In genomic region chr15:89145813-89146350, GRCm38 (mm10) we compare ENCODE assay signal across 7 mouse cellular contexts. TPM values are rescaled to one million over a fixed set of nuclear protein-coding genes. Genes with fewer than 3 reads are reported as not detected.
DNase-seq lines count a peak whose midpoint lies in the region; ATAC-seq and TF ChIP-seq lines count a peak whose summit lies in the region.

No protein-coding gene starts in this region.

- DNase-seq in liver, embryonic 11.5 days (ENCODE audit: low spot score): no peak
- no peak for DNase-seq in liver, postnatal 0 days
- DNase-seq in frontal cortex, postnatal 14 days (ENCODE audit: low spot score in 2 of 2): no peak
- no peak for DNase-seq in left cerebral cortex, adult 11 months (ENCODE audit: low spot score)

- no peaks in the 10 kb centered on the region for H3K9me3 ChIP-seq in liver, embryonic 11.5 days (ENCODE audit: control insufficient read depth, low read length)
- H3K9me3 ChIP-seq in liver, postnatal 0 days (ENCODE audit: low read length): no peaks in the 10 kb centered on the region
- H3K9me3 ChIP-seq in embryonic facial prominence, embryonic 15.5 days (replicated peaks): no peaks in the 10 kb centered on the region
- no peaks in the 10 kb centered on the region for H3K9me3 ChIP-seq in hindbrain, embryonic 16.5 days (ENCODE audit: control insufficient read depth, low read length)
- no peaks in the 10 kb centered on the region for H3K9me3 ChIP-seq in neural tube, embryonic 13.5 days

- H3K27me3 ChIP-seq in liver, embryonic 11.5 days (replicated peaks; ENCODE audit: control insufficient read depth, insufficient read depth, low read length): peaks cover 95% of the 10 kb centered on the region
- peaks cover 84% of the 10 kb centered on the region for H3K27me3 ChIP-seq in liver, postnatal 0 days (ENCODE audit: insufficient read depth, low read length)
- peaks cover 48% of the 10 kb centered on the region for H3K27me3 ChIP-seq in embryonic facial prominence, embryonic 15.5 days
- no peaks in the 10 kb centered on the region for H3K27me3 ChIP-seq in hindbrain, embryonic 16.5 days (replicated peaks; ENCODE audit: control insufficient read depth, insufficient read depth, low read length)
- H3K27me3 ChIP-seq in neural tube, embryonic 13.5 days: peaks cover 5% of the 10 kb centered on the region; the same call in 1 of the 2 replicates

- TF ChIP-seq EP300 in liver, postnatal 0 days (IDR thresholded peaks at IDR 0.05; ENCODE audit: low read depth): no peak

- no peak overlapping the region for H3K27ac ChIP-seq in liver, embryonic 11.5 days (ENCODE audit: low read depth, low read length)
- H3K27ac ChIP-seq in liver, postnatal 0 days (ENCODE audit: low read depth): no peak overlapping the region
- H3K27ac ChIP-seq in embryonic facial prominence, embryonic 15.5 days (replicated peaks): no peak overlapping the region
- no peak overlapping the region for H3K27ac ChIP-seq in hindbrain, embryonic 16.5 days (ENCODE audit: low read depth, low read length)
- no peak overlapping the region for H3K27ac ChIP-seq in neural tube, embryonic 13.5 days (replicated peaks)

- peaks cover 15% of the 10 kb centered on the region for H3K4me1 ChIP-seq in liver, embryonic 11.5 days (replicated peaks; ENCODE audit: control insufficient read depth, insufficient read depth, low read length)
- peaks cover 11% of the 10 kb centered on the region for H3K4me1 ChIP-seq in liver, postnatal 0 days (ENCODE audit: insufficient read depth)
- H3K4me1 ChIP-seq in embryonic facial prominence, embryonic 15.5 days: peaks cover 47% of the 10 kb centered on the region
- peaks cover 33% of the 10 kb centered on the region for H3K4me1 ChIP-seq in hindbrain, embryonic 16.5 days (ENCODE audit: control insufficient read depth, insufficient read depth, low read depth, low read length)
- H3K4me1 ChIP-seq in neural tube, embryonic 13.5 days (replicated peaks): peaks cover 45% of the 10 kb centered on the region

- TF ChIP-seq CTCF in liver, postnatal 0 days (IDR thresholded peaks at IDR 0.05; ENCODE audit: low read depth): no peak

- no peaks in the 10 kb centered on the region for H3K36me3 ChIP-seq in liver, embryonic 11.5 days (ENCODE audit: control insufficient read depth, insufficient read depth, low read length)
- H3K36me3 ChIP-seq in liver, postnatal 0 days (replicated peaks; ENCODE audit: insufficient read depth, low read length): no peaks in the 10 kb centered on the region
- H3K36me3 ChIP-seq in embryonic facial prominence, embryonic 15.5 days: no peaks in the 10 kb centered on the region; the same call in 1 of the 2 replicates
- H3K36me3 ChIP-seq in hindbrain, embryonic 16.5 days (ENCODE audit: control insufficient read depth, insufficient read depth, low read length): peaks cover 3% of the 10 kb centered on the region
- peaks cover 36% of the 10 kb centered on the region for H3K36me3 ChIP-seq in neural tube, embryonic 13.5 days

- peak overlapping the region; percentile 58 for H3K4me2 ChIP-seq in liver, embryonic 11.5 days
- no peak overlapping the region for H3K4me2 ChIP-seq in liver, postnatal 0 days (ENCODE audit: low read depth, low read length)
- peak overlapping the region; percentile 60; the same call in 1 of the 2 replicates for H3K4me2 ChIP-seq in embryonic facial prominence, embryonic 15.5 days (replicated peaks)
- H3K4me2 ChIP-seq in hindbrain, embryonic 16.5 days (ENCODE audit: low read length): peak overlapping the region; percentile 90
- H3K4me2 ChIP-seq in neural tube, embryonic 13.5 days: peak overlapping the region; percentile 77

- ATAC-seq in liver, embryonic 11.5 days (replicated peaks; ENCODE audit: low FRiP score): no peak
- no peak for ATAC-seq in liver, postnatal 0 days
- ATAC-seq in embryonic facial prominence, embryonic 15.5 days (ENCODE audit: insufficient number of reproducible peaks, low FRiP score, low TSS enrichment, low read depth): no peak
- ATAC-seq in hindbrain, embryonic 16.5 days: no peak; the same call in 1 of the 2 replicates
- no peak for ATAC-seq in neural tube, embryonic 13.5 days (ENCODE audit: low read depth)

- H3K9ac ChIP-seq in liver, embryonic 11.5 days (ENCODE audit: low read depth, low read length): no peak overlapping the region
- no peak overlapping the region for H3K9ac ChIP-seq in liver, postnatal 0 days (replicated peaks)
- H3K9ac ChIP-seq in embryonic facial prominence, embryonic 15.5 days: no peak overlapping the region; the same call in 1 of the 2 replicates
- H3K9ac ChIP-seq in hindbrain, embryonic 16.5 days (ENCODE audit: low read depth, low read length): peak overlapping the region; percentile 64
- peak overlapping the region; percentile 84 for H3K9ac ChIP-seq in neural tube, embryonic 13.5 days

- 59% methylated on average over 24 of the region's 24 CpGs for WGBS in liver, embryonic 11.5 days
- 67% methylated on average over 24 of the region's 24 CpGs for WGBS in liver, postnatal 0 days (ENCODE audit: insufficient replicate concordance)
- 75% methylated on average over 24 of the region's 24 CpGs for WGBS in embryonic facial prominence, embryonic 15.5 days
- WGBS in hindbrain, embryonic 16.5 days: 78% methylated on average over 24 of the region's 24 CpGs
- WGBS in neural tube, embryonic 13.5 days: 79% methylated on average over 24 of the region's 24 CpGs

- no peak overlapping the region for H3K4me3 ChIP-seq in liver, embryonic 11.5 days (ENCODE audit: low read depth, low read length)
- H3K4me3 ChIP-seq in liver, postnatal 0 days (ENCODE audit: low read depth, low read length): no peak overlapping the region
- H3K4me3 ChIP-seq in embryonic facial prominence, embryonic 15.5 days (replicated peaks): no peak overlapping the region
- H3K4me3 ChIP-seq in hindbrain, embryonic 16.5 days (ENCODE audit: low read length): peak overlapping the region; percentile 83
- H3K4me3 ChIP-seq in neural tube, embryonic 13.5 days: peak overlapping the region; percentile 67

RNA-seq across cellular contexts. Expression of gene Mapk11, which starts 3.5 kb away (rescaled TPM):
- 3.3 and 4.4 TPM in 2 replicates for polyA plus RNA-seq in liver, embryonic 11.5 days (2014; fragmentation: Nextera tagmentation; extraction: Ambion mirVana)
- polyA plus RNA-seq in liver, postnatal 0 days (2015; fragmentation: Nextera tagmentation; extraction: Ambion mirVana): 0.66 and 0.81 TPM in 2 replicates
- polyA plus RNA-seq in embryonic facial prominence, embryonic 15.5 days (2015; fragmentation: Nextera tagmentation; extraction: Ambion mirVana): 10.7 and 12.7 TPM in 2 replicates
- polyA plus RNA-seq in hindbrain, embryonic 16.5 days (2015; fragmentation: Nextera tagmentation; extraction: Ambion mirVana): 23.7 and 28.3 TPM in 2 replicates
- 35.8 and 40.2 TPM in 2 replicates for polyA plus RNA-seq in neural tube, embryonic 13.5 days (2015; fragmentation: Nextera tagmentation; extraction: Ambion mirVana)

RNA-seq across cellular contexts. Expression of gene Mapk12, which starts 5.4 kb away (rescaled TPM):
- 3.8 and 4.8 TPM in 2 replicates for polyA plus RNA-seq in liver, embryonic 11.5 days (2014; fragmentation: Nextera tagmentation; extraction: Ambion mirVana)
- 2.1 and 2.4 TPM in 2 replicates for polyA plus RNA-seq in liver, postnatal 0 days (2015; fragmentation: Nextera tagmentation; extraction: Ambion mirVana)
- polyA plus RNA-seq in embryonic facial prominence, embryonic 15.5 days (2015; fragmentation: Nextera tagmentation; extraction: Ambion mirVana): 9.4 and 11.2 TPM in 2 replicates
- polyA plus RNA-seq in hindbrain, embryonic 16.5 days (2015; fragmentation: Nextera tagmentation; extraction: Ambion mirVana): 4.1 and 4.4 TPM in 2 replicates
- polyA plus RNA-seq in neural tube, embryonic 13.5 days (2015; fragmentation: Nextera tagmentation; extraction: Ambion mirVana): 6.7 and 7.0 TPM in 2 replicates

RNA-seq across cellular contexts. Expression of gene Hdac10, which starts 17.4 kb away (rescaled TPM):
- 21.1 and 22.7 TPM in 2 replicates for polyA plus RNA-seq in liver, embryonic 11.5 days (2014; fragmentation: Nextera tagmentation; extraction: Ambion mirVana)
- polyA plus RNA-seq in liver, postnatal 0 days (2015; fragmentation: Nextera tagmentation; extraction: Ambion mirVana): 4.9 and 6.3 TPM in 2 replicates
- 22.3 and 25.7 TPM in 2 replicates for polyA plus RNA-seq in embryonic facial prominence, embryonic 15.5 days (2015; fragmentation: Nextera tagmentation; extraction: Ambion mirVana)
- 27.3 and 29.2 TPM in 2 replicates for polyA plus RNA-seq in hindbrain, embryonic 16.5 days (2015; fragmentation: Nextera tagmentation; extraction: Ambion mirVana)
- 23.9 and 26.7 TPM in 2 replicates for polyA plus RNA-seq in neural tube, embryonic 13.5 days (2015; fragmentation: Nextera tagmentation; extraction: Ambion mirVana)

RNA-seq across cellular contexts. Expression of gene Tubgcp6, which starts 23.0 kb away (rescaled TPM):
- 18.4 and 21.8 TPM in 2 replicates for polyA plus RNA-seq in liver, embryonic 11.5 days (2014; fragmentation: Nextera tagmentation; extraction: Ambion mirVana)
- 3.1 and 3.3 TPM in 2 replicates for polyA plus RNA-seq in liver, postnatal 0 days (2015; fragmentation: Nextera tagmentation; extraction: Ambion mirVana)
- 14.8 and 15.2 TPM in 2 replicates for polyA plus RNA-seq in embryonic facial prominence, embryonic 15.5 days (2015; fragmentation: Nextera tagmentation; extraction: Ambion mirVana)
- 15.2 and 16.4 TPM in 2 replicates for polyA plus RNA-seq in hindbrain, embryonic 16.5 days (2015; fragmentation: Nextera tagmentation; extraction: Ambion mirVana)
- 15.8 and 16.7 TPM in 2 replicates for polyA plus RNA-seq in neural tube, embryonic 13.5 days (2015; fragmentation: Nextera tagmentation; extraction: Ambion mirVana)

RNA-seq across cellular contexts. Expression of gene Plxnb2, which starts 34.7 kb away (rescaled TPM):
- 70.5 and 78.3 TPM in 2 replicates for polyA plus RNA-seq in liver, embryonic 11.5 days (2014; fragmentation: Nextera tagmentation; extraction: Ambion mirVana)
- 27.2 and 29.7 TPM in 2 replicates for polyA plus RNA-seq in liver, postnatal 0 days (2015; fragmentation: Nextera tagmentation; extraction: Ambion mirVana)
- polyA plus RNA-seq in embryonic facial prominence, embryonic 15.5 days (2015; fragmentation: Nextera tagmentation; extraction: Ambion mirVana): 157 and 161 TPM in 2 replicates
- polyA plus RNA-seq in hindbrain, embryonic 16.5 days (2015; fragmentation: Nextera tagmentation; extraction: Ambion mirVana): 85.2 and 106 TPM in 2 replicates
- polyA plus RNA-seq in neural tube, embryonic 13.5 days (2015; fragmentation: Nextera tagmentation; extraction: Ambion mirVana): 89.8 and 94.5 TPM in 2 replicates

Comparison
In these comparisons a context has a peak if more than half of its experiments do, and no peak if none do; other contexts are left out.
1. H3K4me3 ChIP-seq: peak in hindbrain, embryonic 16.5 days (single experiment) and neural tube, embryonic 13.5 days (single experiment); none in liver, embryonic 11.5 days (single experiment), liver, postnatal 0 days (single experiment) and embryonic facial prominence, embryonic 15.5 days (single experiment).
2. H3K9ac ChIP-seq: peak in hindbrain, embryonic 16.5 days (single experiment) and neural tube, embryonic 13.5 days (single experiment); none in liver, embryonic 11.5 days (single experiment), liver, postnatal 0 days (single experiment) and embryonic facial prominence, embryonic 15.5 days (single experiment).